ENCODE assay signal across 8 mouse cellular contexts in genomic region chr8:115903853-115904420, GRCm38 (mm10).
DNase-seq lines count a peak whose midpoint lies in the region; ATAC-seq and TF ChIP-seq lines count a peak whose summit lies in the region.
"Had no signal": no experiment of that assay in that cellular context is flagged by ENCODE, and none has a peak within 500 bp of the region (broad histone marks: within the 10 kb centered on the region; RNA-seq: fewer than 3 reads in every experiment).

No protein-coding gene starts in this region.

- intact Hi-C loops in left cerebral cortex, postnatal 4 days (cut with DNase I): no loop called here

- ATAC-seq in Patski: peak; percentile 94

- TF ChIP-seq CTCF in Patski (IDR thresholded peaks at IDR 0.05): no peak

- CTCF ChIA-PET in Patski (lab: Charles Lee): no interaction called here

- POLR2A ChIA-PET in Patski (lab: Charles Lee): no interaction called here

- peak; percentile 46 for DNase-seq in left cerebral cortex, postnatal 4 days
- DNase-seq in left cerebral cortex, adult 11 months (ENCODE audit: low spot score): no peak
- DNase-seq in Patski (ENCODE audit: low read depth, low spot score): peak; percentile 70
- DNase-seq in cerebellum, adult 11-12 months: peak; percentile 95
- DNase-seq in kidney, adult 8-10 months: peak; percentile 37 to 76
- DNase-seq in thymus, postnatal 4 days: no peak
- DNase-seq in thymus, postnatal 10 days (ENCODE audit: low spot score in 2 of 2): no peak
- DNase-seq: liver had no signal

- in situ Hi-C loops in Patski (cut with MboI; ENCODE audit: low pct_unique_long_range_greater_than_20kb): no loop called here

- peaks cover 2% of the 10 kb centered on the region for H3K27me3 ChIP-seq in Patski

Comparison
In these comparisons a context has a peak if more than half of its experiments do, and no peak if none do; other contexts are left out.
1. DNase-seq: peak in left cerebral cortex, postnatal 4 days (single experiment), Patski (single experiment), cerebellum, adult 11-12 months (single experiment) and kidney, adult 8-10 months (2 of 2); none in left cerebral cortex, adult 11 months (single experiment), thymus, postnatal 4 days (single experiment) and thymus, postnatal 10 days (0 of 2).